ENCODE assay signal across 8 mouse cellular contexts in the genomic region with DNA sequence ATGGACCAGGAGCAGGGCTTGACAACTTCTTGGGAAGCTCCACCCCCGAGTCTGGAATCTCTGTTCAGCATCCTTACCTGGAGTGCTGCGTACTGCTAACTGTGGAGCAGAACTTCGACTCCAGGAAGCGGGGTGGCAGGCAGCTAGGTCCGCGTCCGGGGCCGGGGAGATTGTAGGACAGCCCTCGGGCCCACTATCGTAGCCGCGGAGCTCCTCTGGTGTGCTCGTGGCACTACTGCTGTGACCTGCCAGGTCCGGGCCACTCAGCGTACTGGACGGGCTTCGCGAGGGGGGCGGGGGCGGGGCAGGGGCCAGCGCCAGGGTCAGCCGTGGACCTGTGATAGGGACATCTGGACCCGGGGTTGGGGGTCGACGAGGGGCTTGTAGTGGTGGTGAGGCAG. TPM values are rescaled to one million over a fixed set of nuclear protein-coding genes. Genes with fewer than 3 reads are reported as not detected.
DNase-seq lines count a peak whose midpoint lies in the region; ATAC-seq and TF ChIP-seq lines count a peak whose summit lies in the region.

No protein-coding gene starts in this region.

- peaks cover 32% of the 10 kb centered on the region for H3K27me3 ChIP-seq in kidney, embryonic 14.5 days (ENCODE audit: control insufficient read depth, insufficient read depth, low read length)
- H3K27me3 ChIP-seq in hindbrain, embryonic 11.5 days (ENCODE audit: control insufficient read depth, insufficient read depth, low read length) = peaks cover 2% of the 10 kb centered on the region; the same call in 1 of the 2 replicates
- peaks cover 45% of the 10 kb centered on the region for H3K27me3 ChIP-seq in liver, embryonic 16.5 days (ENCODE audit: control insufficient read depth, insufficient read depth, low read depth, low read length)
- peaks cover 26% of the 10 kb centered on the region for H3K27me3 ChIP-seq in small intestine, adult 2 months (ENCODE audit: control insufficient read depth, insufficient read depth, low read length)

- peaks cover 7% of the 10 kb centered on the region; the same call in 1 of the 2 replicates for H3K4me1 ChIP-seq in kidney, embryonic 14.5 days (ENCODE audit: control insufficient read depth, insufficient read depth, low read length)
- H3K4me1 ChIP-seq in hindbrain, embryonic 11.5 days (replicated peaks; ENCODE audit: control insufficient read depth, insufficient read depth, low read length) = peaks cover 10% of the 10 kb centered on the region
- peaks cover 23% of the 10 kb centered on the region for H3K4me1 ChIP-seq in liver, embryonic 16.5 days (ENCODE audit: control insufficient read depth, low read depth, low read length)
- peaks cover 21% of the 10 kb centered on the region for H3K4me1 ChIP-seq in small intestine, adult 2 months (ENCODE audit: control insufficient read depth, insufficient read depth, insufficient read length, low read length)

- no peaks in the 10 kb centered on the region for H3K9me3 ChIP-seq in kidney, embryonic 14.5 days (ENCODE audit: control insufficient read depth, low read length)
- no peaks in the 10 kb centered on the region for H3K9me3 ChIP-seq in hindbrain, embryonic 11.5 days (ENCODE audit: control insufficient read depth, low read length)
- H3K9me3 ChIP-seq in liver, embryonic 16.5 days (replicated peaks; ENCODE audit: control insufficient read depth, low read length) = no peaks in the 10 kb centered on the region

- TF ChIP-seq POLR2A in small intestine, adult 2 months (IDR thresholded peaks at IDR 0.05; ENCODE audit: low read depth, low read length) = no peak

- no peak for DNase-seq in kidney, adult 9 months
- DNase-seq in R1 (ENCODE audit: low read depth, low spot score) = peak; percentile 47
- DNase-seq in hindbrain, embryonic 11.5 days (ENCODE audit: low spot score) = peak; percentile 38
- DNase-seq in thymus, postnatal 36 days = no peak
- DNase-seq in spleen, postnatal 36 days (ENCODE audit: low spot score in 2 of 2) = no peak

- H3K4me2 ChIP-seq in kidney, embryonic 14.5 days (replicated peaks; ENCODE audit: low read depth, low read length) = peak overlapping the region; percentile 53
- peak overlapping the region; percentile 78 for H3K4me2 ChIP-seq in hindbrain, embryonic 11.5 days (replicated peaks; ENCODE audit: low read depth, low read length)
- peak overlapping the region; percentile 66 for H3K4me2 ChIP-seq in liver, embryonic 16.5 days (ENCODE audit: low read depth, low read length)

- H3K9ac ChIP-seq in kidney, embryonic 14.5 days (ENCODE audit: low read depth, low read length) = peak overlapping the region; percentile 19
- H3K9ac ChIP-seq in hindbrain, embryonic 11.5 days (ENCODE audit: low read depth, low read length) = peak overlapping the region; percentile 3
- no peak overlapping the region; the same call in 1 of the 2 replicates for H3K9ac ChIP-seq in liver, embryonic 16.5 days (ENCODE audit: low read depth, low read length)

- peak; percentile 11 for ATAC-seq in kidney, embryonic 14.5 days (ENCODE audit: low FRiP score, low TSS enrichment)
- ATAC-seq in hindbrain, embryonic 11.5 days (ENCODE audit: low FRiP score) = no peak
- ATAC-seq in liver, embryonic 16.5 days (ENCODE audit: low read depth) = no peak

- H3K36me3 ChIP-seq in kidney, embryonic 14.5 days (ENCODE audit: control insufficient read depth, insufficient read depth, low read length) = no peaks in the 10 kb centered on the region
- H3K36me3 ChIP-seq in hindbrain, embryonic 11.5 days (ENCODE audit: control insufficient read depth, insufficient read depth, low read length) = peaks cover 7% of the 10 kb centered on the region; the same call in 1 of the 2 replicates
- H3K36me3 ChIP-seq in liver, embryonic 16.5 days (ENCODE audit: control insufficient read depth, insufficient read depth) = no peaks in the 10 kb centered on the region
- no peaks in the 10 kb centered on the region for H3K36me3 ChIP-seq in small intestine, adult 2 months (ENCODE audit: control insufficient read depth, insufficient read depth, low read length)

- H3K27ac ChIP-seq in kidney, embryonic 14.5 days (ENCODE audit: low read depth, low read length) = no peak overlapping the region
- no peak overlapping the region for H3K27ac ChIP-seq in hindbrain, embryonic 11.5 days (ENCODE audit: low read depth, low read length)
- peak overlapping the region; percentile 18; the same call in 1 of the 2 replicates for H3K27ac ChIP-seq in liver, embryonic 16.5 days (ENCODE audit: low read length)
- no peak overlapping the region for H3K27ac ChIP-seq in small intestine, adult 2 months (ENCODE audit: insufficient read depth, low read depth, low read length)

- H3K4me3 ChIP-seq in kidney, embryonic 14.5 days (ENCODE audit: low read length) = peak overlapping the region; percentile 34
- peak overlapping the region; percentile 30 for H3K4me3 ChIP-seq in hindbrain, embryonic 11.5 days (ENCODE audit: low read depth, low read length)
- peak overlapping the region; percentile 48 for H3K4me3 ChIP-seq in liver, embryonic 16.5 days (ENCODE audit: low read depth, low read length)
- H3K4me3 ChIP-seq in small intestine, adult 2 months (ENCODE audit: low read depth, low read length) = peak overlapping the region; percentile 60

- WGBS in kidney, embryonic 14.5 days = under 1% methylated on average over 25 of the region's 25 CpGs
- 0% methylated on average over 24 of the region's 25 CpGs for WGBS in hindbrain, embryonic 11.5 days
- 1% methylated on average over 24 of the region's 25 CpGs for WGBS in liver, embryonic 16.5 days (ENCODE audit: insufficient replicate concordance)
- 1% methylated on average over 25 of the region's 25 CpGs for whole genome bisulfite sequencing in small intestine, adult 2 months

- no peak for TF ChIP-seq CTCF in small intestine, adult 2 months (IDR thresholded peaks at IDR 0.05; ENCODE audit: extremely low read depth, insufficient read length, insufficient replicate concordance, low read depth, low read length)

RNA-seq across cellular contexts. Expression of a gene that starts 4.5 kb away (rescaled TPM):
- polyA plus RNA-seq in kidney, embryonic 14.5 days (2014; fragmentation: Nextera tagmentation; extraction: Ambion mirVana) = 3.8 and 7.1 TPM in 2 replicates
- 29.0 and 33.5 TPM in 2 replicates for polyA plus RNA-seq in hindbrain, embryonic 11.5 days (2014; fragmentation: Nextera tagmentation; extraction: Ambion mirVana)
- 0.32 and 0.47 TPM in 2 replicates for polyA plus RNA-seq in liver, embryonic 16.5 days (2015; fragmentation: Nextera tagmentation; extraction: Ambion mirVana)
- polyA plus RNA-seq in small intestine, adult 2 months (2012; rRNA removed) = 0.08 and 0.18 TPM in 2 replicates

RNA-seq across cellular contexts. Expression of a gene that starts 13.8 kb away (rescaled TPM):
- 0.41 and 0.43 TPM in 2 replicates for polyA plus RNA-seq in kidney, embryonic 14.5 days (2014; fragmentation: Nextera tagmentation; extraction: Ambion mirVana)
- 0.06 TPM in 1 of 2 replicates, not detected in the other for polyA plus RNA-seq in hindbrain, embryonic 11.5 days (2014; fragmentation: Nextera tagmentation; extraction: Ambion mirVana)
- 0.30 and 0.38 TPM in 2 replicates for polyA plus RNA-seq in liver, embryonic 16.5 days (2015; fragmentation: Nextera tagmentation; extraction: Ambion mirVana)
- 0.09 and 0.46 TPM in 2 replicates for polyA plus RNA-seq in small intestine, adult 2 months (2012; rRNA removed)

RNA-seq across cellular contexts. Expression of a gene that starts 25.7 kb away (rescaled TPM):
- polyA plus RNA-seq in kidney, embryonic 14.5 days (2014; fragmentation: Nextera tagmentation; extraction: Ambion mirVana) = 22.6 and 24.3 TPM in 2 replicates
- 20.4 and 22.4 TPM in 2 replicates for polyA plus RNA-seq in hindbrain, embryonic 11.5 days (2014; fragmentation: Nextera tagmentation; extraction: Ambion mirVana)
- polyA plus RNA-seq in liver, embryonic 16.5 days (2015; fragmentation: Nextera tagmentation; extraction: Ambion mirVana) = 8.6 and 9.5 TPM in 2 replicates
- 10.2 and 27.0 TPM in 2 replicates for polyA plus RNA-seq in small intestine, adult 2 months (2012; rRNA removed)

RNA-seq across cellular contexts. Expression of a gene that starts 25.9 kb away (rescaled TPM):
- 0.86 and 2.2 TPM in 2 replicates for polyA plus RNA-seq in kidney, embryonic 14.5 days (2014; fragmentation: Nextera tagmentation; extraction: Ambion mirVana)
- polyA plus RNA-seq in hindbrain, embryonic 11.5 days (2014; fragmentation: Nextera tagmentation; extraction: Ambion mirVana) = 0.81 and 1.2 TPM in 2 replicates
- not detected in 2 replicates for polyA plus RNA-seq in liver, embryonic 16.5 days (2015; fragmentation: Nextera tagmentation; extraction: Ambion mirVana)
- polyA plus RNA-seq in small intestine, adult 2 months (2012; rRNA removed) = 0.93 and 1.1 TPM in 2 replicates

RNA-seq across cellular contexts. Expression of a gene that starts 35.2 kb away (rescaled TPM):
- polyA plus RNA-seq in kidney, embryonic 14.5 days (2014; fragmentation: Nextera tagmentation; extraction: Ambion mirVana) = 4.7 and 5.9 TPM in 2 replicates
- polyA plus RNA-seq in hindbrain, embryonic 11.5 days (2014; fragmentation: Nextera tagmentation; extraction: Ambion mirVana) = 1.7 and 2.1 TPM in 2 replicates
- 0.82 and 1.1 TPM in 2 replicates for polyA plus RNA-seq in liver, embryonic 16.5 days (2015; fragmentation: Nextera tagmentation; extraction: Ambion mirVana)
- polyA plus RNA-seq in small intestine, adult 2 months (2012; rRNA removed) = 17.2 and 60.2 TPM in 2 replicates

Comparison
In these comparisons a context has a peak if more than half of its experiments do, and no peak if none do; other contexts are left out.
1. DNase-seq: peak in R1 (single experiment) and hindbrain, embryonic 11.5 days (single experiment); none in kidney, adult 9 months (single experiment), thymus, postnatal 36 days (0 of 2) and spleen, postnatal 36 days (0 of 2).
2. Peak in every context shown above with its lines, with median percentiles within 50 percentile points of each other: H3K4me2 ChIP-seq and H3K4me3 ChIP-seq.